Mouse (Mus musculus) urinary bladder, postnatal 10 days (tissue): ENCODE data around the gene Aacs.
A peak's percentile ranks its signal among the peaks of the same experiment; 100 is the strongest.
"Not testable (repeated sequence)": the region's sequence is repeated elsewhere in the genome, so short reads cannot be mapped to it uniquely, and the experiment has no call there.

Source experiments
- DNase-seq: peaks from one replicate; pipeline ENCODE4 v3.0.0; 2022; ENCODE audit warnings: low spot score

Aacs gene

DNA sequence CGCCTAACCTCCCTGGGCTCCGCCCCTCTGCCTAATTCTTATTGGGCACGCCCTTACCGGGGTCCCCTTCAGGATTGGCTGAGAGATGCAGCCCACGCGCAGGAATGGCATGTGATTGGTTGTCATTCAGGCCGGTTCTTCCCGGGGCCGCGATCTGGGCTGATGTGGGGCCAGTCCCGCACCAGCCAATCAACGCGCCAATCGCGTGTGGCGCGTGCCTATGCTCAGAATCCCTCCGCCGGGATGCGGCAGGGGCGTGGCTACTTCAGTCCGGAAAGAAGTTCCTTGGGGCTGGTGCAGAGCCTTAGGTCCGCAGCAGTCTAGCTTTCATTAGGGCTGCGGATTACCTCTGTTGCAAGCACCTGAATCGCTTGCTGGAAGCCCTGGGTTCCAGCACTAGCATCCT, 9.9 kb upstream of the Aacs start:
- DNase-seq, result peak; percentile 85

DNA sequence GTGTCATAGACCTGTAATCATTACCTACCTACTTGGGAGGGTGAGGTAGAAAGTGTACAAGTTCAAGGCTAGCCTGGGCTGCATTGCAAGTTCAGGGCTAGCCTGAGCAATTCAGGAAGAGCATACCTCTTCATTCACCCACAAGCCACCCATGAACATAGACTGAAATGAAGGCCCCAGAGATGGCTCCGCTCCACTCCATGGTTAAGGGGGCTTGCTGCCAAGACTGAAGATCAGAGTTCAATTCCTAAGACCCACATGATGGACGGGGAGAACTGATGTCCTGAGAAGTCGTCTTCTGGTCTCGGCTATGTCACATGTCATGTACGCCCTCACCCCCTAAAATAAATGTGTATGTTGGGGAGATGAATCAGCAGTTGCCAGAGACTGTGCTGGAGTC, 9.1 kb upstream of the Aacs start:
- no peak for DNase-seq

DNA sequence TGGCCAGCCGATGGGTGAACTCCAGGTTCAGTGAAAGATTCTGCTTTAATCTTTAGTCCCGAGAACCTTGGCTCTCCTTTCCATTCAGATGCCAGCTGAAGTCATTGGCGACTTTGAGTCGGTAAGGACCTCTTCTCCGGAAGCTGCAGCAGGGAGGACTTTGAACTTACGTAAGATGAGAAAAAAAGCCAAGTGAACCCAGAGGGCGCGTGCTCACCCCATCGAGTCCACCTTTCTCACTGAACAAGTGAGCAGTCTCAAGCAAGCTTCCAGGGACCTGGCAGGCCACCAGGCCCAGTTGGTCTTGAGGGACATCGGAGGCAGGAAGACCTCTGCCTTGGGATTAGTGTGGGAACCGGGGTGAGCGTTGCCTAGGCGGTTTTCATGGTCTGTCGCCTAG, 8.4 kb upstream of the Aacs start:
- no peak for DNase-seq

DNA sequence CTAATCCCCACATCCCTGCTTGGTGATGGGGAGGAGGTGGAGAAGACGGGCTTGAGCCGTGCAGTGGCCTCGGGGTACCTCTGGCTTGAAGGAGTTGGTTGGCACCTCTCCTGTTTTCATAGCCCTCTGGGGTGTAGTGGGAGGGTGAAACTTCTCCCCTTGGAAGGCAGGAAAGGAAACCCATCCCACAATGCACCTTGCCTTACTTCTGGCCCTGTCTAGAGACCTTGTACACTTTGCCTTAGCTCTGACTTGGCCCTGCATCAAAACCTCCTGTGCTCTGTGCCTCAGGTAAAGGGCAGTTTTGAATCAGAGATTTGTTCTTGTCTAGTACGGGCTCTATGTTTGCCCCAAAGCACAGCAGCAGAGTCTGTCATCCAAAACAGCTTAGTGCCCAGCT, 4.9 kb upstream of the Aacs start:
- DNase-seq, result no peak

DNA sequence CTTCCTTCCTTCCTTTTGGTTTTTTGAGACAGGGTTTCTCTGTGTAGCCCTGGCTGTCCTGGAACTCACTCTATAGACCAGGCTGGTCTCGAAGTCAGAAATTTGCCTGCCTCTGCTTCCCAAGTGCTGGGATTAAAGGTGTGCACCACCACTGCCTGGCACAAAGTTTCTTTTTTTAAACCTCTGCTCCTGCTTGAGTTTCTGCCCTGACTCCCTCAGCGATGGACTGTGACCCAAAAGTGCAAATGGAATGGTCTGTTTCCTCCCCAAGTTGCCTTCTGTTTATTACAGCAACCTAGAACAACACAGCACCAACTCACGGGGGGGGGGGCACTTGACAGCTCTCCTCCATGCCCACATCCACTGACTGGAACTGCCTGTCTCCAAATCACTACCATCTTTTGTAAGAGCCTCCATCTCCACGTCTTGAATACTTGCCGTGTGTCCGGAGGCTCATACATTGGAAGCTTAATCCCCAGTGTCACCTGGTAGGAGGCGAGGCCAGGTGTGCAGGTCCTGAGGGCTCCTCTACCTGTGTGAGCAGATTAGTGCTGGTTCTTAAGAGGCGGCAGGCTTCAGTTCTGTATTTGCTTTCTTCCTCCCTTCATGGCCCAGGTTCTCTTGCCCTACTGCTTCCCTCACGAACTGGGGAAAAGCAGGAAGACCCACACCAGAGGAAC, 2.7 kb upstream of the Aacs start:
- DNase-seq, result no peak

DNA sequence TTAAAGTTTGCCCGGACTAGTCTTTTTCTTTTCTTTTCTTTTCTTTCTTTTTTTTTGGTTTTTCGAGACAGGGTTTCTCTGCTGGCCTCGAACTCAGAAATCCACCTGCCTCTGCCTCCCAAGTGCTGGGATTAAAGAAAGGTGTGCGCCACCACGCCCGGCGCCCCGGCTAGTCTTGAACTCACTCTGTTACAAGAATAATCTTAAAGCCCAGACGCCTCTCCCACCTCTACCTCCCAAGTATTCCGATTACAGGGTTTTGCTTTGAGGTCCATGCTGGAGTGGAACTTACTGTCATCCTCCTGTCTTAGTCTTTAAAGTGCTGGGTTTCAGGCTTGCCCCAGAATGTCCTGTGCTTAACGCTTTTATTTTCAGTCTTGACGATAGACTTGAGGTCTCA, 584 bp upstream of the Aacs start:
- DNase-seq, result no peak

DNA sequence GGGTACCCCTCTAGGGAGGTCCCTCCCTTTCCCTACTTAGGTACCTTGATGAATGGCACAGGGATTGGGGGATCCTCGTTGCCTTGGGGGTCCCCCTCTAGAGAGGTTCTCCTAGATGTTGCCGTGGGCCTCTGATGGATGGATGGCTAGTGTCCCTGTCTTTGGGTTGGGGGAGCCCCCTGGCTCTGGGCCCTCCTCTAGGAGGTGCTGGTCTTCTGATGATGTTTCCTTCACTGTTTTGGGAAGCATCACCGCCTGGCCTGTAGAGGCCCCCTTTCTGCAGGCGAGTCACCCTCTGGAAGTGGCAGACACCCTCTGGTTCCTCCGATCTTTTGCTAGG, 642 bp downstream of the Aacs start:
- no peak for DNase-seq

DNA sequence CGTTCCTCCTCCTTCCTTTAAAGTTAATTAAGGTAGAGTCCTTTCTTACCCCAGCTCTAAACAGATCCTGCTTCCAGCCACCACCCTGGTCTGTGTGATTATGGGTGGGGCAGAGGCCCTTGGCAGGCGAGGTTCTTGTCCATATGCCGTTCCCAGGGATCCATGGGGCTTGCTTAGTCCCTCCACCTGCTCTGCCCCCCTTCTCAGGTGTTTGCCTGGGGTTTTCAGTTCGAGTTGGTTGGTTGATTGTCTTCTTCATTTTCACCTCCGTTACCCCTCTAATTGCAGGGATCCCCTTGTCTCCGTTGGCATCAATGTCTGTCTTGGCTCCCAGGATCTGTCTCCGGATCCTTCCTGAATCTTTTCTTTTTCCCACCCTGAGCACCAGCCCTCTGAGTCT, 1.2 kb downstream of the Aacs start:
- no peak for DNase-seq

DNA sequence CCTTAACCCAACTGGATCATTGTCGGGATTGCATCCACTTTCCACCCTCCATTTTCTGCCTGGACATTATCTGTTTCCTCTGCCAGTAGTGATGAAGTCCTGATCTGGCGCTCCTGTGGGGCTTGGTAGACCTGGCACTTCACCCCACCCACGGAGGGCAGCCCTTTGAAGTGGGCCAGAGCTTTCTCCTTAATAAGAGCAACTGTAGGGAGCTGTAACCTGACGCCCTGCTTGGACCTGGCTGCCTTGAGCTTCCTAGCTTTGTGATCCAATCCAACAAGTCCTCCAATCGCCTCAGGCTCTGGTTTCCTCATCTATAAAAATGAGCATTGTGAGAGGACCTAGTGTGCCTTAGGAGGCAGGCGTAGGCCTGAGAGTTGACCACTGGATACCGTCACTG, 1.9 kb downstream of the Aacs start:
- no peak for DNase-seq

DNA sequence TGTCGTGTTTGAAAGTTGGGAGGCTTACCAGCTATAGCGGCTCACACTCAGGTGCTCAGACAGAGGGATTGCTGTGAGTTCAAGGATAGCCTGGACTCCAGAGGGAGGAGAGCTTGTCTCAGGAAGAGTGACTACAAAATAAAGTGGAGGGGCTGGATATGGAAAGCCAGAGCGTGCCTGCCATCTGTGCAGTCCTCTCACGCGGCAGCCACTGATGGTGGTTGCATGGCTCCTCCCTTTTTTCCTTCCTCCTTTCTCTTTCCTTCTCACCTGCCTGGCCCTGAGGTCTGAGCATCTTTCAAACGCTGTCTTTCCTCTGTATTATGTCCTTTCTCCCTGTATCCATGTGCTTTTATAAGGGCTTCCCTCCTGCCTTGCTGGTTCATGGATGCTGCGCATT, 2.4 kb downstream of the Aacs start:
- DNase-seq, result no peak

DNA sequence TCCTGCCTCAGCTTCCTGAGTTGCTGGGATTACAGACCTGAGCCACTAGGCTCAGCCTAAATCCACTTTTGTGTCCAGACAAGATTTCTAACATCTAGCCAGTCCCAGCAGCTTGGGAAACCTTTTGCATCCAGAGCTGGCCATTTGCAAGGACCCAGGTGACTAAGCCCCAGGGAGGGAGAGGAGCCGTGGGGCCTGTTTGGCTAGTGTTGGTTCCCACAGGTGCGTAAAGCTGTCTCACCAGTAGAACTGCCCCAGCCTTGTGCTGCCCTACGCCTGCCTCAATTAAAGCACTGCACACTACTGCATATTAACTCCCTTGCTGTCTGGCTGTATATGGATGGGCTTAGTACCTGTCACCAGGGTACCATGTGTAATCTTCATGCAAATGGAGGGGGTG, 3.8 kb downstream of the Aacs start:
- no peak for DNase-seq

DNA sequence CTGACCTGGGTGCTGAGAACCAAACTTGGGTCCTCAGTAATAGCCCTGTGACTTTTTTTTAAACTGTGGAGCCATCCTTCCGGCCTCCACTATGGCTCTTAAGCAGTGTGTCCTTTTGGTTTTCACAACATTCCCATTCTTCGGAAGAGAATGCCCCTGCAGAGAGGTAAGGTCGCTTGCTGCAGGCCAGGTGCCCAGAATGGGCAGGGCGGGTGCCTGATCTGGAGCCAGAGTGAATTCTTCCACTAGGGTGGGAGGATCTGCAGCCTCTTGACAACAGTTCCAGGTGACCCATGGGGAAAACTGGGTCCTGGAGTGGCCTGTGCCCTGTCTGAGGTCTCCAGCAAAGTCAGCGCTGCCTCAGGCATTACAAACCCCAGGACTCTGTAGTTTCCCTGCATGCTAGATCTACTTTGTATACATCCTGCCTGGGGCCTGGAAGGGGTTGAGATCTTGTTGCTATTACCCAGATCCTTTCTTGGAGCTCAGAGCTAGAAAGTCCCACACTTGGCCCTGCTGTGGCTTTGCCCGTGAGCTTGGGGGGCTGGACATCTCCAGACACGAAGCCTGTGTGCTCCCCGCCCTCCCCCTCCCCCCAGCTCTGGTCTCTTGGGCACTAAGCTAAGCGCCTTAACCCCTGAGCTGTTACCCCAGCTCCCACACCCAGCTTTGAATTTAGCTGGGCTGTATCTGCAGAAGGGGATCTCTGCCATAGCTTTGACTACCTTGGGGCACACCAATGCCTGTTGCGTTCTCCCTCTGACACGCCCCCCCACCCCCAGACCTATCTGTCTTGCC, 5.0 kb downstream of the Aacs start:
- no peak for DNase-seq

DNA sequence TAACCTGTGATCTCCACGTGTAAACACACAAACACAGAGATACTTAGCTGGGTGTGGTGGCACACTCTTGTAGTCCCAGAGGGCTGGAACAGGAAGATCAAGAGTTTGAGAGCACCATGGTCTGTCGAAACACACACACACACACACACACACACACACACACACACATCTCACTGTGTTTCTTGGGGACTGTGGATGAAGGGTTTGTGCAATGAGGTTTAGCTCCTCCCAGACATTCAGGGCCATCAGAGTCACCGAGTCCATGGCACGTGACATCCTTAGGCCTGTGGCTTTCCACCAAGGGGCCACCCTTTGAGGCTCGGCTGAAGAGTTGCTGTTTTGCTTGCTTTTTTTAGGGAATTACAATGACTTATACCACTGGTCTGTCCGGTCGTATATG, 6.9 kb downstream of the Aacs start:
- no peak for DNase-seq

DNA sequence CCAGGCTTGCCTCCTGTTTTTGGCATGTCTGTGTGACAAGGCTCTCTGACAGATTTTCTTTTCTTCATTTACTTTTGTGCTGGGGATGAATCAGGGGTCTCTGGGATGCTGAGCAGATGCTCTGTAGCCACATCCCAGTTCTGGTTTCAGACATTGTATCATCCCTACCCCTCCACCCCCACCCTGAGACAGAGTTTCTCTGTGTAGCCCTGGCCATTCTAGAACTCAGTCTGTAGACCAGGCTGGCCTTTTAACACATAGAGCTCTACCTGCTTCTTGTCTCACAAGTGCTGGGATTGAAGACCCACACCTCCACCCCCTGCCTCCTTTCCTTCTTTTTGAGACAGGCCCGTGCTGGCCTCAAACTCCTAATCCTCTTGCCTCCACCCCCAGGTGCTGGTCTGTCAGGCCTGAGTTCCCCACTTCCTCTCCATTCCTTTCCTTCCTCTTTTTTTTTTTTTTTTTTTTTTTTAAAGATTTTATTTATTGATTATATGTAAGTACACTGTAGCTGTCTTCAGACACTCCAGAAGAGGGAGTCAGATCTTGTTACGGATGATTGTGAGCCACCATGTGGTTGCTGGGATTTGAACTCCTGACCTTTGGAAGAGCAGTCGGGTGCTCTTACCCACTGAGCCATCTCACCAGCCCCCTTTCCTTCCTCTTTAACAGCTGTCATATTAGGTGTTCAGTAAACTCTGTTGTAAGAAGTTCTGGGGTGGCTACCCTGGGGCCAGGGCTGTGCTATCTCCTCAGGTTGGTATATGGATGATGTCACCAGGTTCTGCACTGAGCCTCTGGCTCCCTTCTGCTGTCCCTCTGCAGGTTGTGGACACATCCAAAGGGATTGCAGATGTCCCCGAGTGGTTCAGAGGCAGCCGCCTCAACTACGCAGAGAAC, 8.3 kb downstream of the Aacs start:
- no peak for DNase-seq

DNA sequence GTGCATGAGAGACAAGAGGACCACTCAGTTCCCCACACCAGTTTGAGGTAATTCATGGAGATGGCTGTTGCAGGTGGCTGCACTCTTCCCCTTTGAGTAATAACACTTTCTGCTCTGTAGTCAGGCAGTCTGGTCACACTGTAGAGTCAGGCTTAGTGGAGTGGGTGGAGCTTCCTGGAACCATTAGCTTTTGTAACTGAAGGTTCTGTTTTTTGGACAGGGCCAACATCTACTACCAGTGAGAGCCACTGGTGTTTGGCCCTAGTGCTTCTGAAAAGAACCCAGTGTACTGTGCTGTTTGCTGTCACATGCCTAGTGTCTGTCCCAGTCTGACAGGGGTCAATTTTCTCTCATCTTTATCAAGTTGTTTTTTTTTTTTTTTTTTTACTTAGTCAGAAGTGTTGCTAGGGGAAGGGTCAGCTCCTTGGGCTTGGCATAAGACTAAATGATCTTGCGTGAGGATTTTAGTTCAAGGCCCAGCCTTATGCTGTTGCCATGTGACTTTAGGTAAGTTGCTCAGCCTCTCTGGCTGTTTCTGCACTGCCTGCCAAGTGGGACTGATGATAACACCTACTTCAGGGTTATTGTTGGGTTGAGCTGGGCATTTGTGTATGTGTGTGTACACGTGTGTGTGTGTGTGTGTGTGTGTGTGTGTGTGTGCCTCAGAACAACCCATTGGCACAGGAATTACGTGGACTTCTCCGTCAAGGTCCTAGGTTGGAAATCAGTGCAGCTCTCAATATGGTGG, 9.6 kb downstream of the Aacs start:
- DNase-seq, result no peak

DNA sequence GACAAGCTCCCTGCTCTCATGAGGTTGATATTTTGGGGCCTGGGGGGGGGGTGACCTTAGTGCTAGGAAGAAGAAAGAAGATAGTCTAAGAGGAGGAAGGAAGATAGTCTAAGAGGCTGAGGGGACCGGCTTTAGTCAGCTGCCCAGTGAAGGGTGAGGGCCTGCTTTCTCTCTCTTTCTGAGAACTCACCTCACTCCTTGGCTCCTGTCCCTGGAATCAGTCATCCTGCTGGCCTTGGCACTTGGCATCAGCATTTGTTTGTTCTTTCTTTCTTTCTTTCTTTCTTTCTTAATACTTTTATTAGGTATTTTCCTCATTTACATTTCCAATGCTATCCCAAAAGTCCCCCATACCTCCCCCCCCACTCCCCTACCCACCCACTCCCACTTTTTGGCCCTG, 10.5 kb downstream of the Aacs start:
- no peak for DNase-seq

DNA sequence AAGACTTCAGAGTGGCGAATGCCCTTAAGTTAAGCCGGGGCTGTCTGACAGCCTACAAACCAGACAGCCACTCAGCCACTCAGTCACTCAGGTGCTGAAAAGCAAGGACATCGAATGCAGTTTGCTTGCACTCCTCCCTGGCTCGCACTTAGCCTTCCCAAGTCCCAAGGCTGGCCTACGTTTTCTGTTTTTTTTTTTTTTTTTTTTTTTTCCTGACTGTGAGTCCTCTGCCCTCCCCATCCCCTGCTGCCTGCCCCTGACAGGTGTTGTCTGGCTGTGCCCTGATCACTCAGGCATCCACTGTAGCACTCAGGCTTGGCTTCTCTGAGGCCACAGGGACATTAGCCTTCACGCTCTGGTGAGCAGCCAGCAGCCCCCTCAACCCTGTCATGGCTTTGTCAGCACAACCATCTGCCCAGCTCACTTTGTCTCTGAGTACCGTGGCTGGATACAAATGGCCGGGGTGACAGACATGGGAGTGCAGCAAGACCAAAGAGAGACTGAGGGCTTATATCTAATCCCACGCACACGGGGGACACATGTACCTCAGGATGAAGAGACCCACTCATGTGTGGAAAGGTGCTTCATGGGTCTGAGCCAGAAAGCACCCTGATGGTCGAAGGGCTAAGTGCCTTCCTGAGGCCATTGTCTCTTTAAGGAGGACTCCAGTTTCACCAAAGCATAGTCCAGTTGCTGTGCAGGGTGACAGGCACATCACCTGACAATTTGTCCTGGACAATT, 11.9 kb downstream of the Aacs start:
- no peak for DNase-seq

DNA sequence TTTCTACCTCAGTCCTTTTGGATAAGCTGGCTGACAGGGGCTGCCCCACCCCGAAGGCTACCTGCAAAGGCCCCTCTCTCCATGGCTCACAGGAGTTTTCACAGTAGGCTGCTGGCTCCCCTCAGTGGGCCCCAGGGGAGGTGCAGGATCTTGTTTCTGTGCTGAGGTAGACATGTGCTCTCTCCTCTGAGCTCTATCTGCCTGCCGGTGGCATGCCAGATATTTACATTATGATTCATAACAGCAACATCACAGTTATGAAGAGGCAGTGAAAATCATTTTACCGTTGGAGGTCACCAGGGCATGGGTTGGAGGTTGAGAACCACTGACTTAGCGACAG, 12.5 kb downstream of the Aacs start:
- no peak for DNase-seq

DNA sequence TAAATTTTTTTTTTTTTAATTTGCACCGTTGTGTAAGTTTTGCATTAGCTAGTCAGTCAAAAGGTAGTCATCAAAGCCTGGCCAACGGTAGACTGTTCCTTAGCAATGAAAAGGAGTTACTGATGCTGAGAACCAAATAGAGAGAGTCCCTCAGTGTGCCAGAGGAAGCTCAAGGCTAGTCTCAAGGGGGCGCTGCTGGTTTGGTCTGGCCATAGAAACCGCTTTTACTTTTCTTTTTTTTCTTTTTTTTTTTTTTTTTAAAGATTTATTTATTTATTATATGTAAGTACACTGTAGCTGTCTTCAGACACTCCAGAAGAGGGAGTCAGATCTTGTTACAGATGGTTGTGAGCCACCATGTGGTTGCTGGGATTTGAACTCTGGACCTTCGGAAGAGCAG, 13.3 kb downstream of the Aacs start:
- not testable (repeated sequence) for DNase-seq

DNA sequence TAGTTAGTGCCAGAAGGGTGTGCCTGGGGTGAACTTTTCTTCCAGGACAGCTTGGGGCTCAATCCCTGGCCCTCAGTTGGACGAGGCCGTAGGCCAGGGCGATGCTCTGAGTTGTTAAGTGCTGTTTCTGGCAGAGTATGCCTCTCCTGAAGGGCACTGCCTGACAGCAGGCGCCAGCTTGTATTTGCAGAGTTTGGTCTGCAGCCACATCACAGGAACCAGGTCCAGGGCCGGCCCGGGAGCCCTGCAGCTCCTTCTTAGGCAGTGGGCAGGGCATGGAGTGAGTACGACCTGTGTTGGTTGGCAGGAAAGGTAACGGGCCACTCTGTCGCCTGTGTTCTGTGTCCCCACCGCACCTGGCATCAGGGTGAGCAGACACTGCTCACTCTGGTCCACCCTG, 15.5 kb downstream of the Aacs start:
- no peak for DNase-seq

DNA sequence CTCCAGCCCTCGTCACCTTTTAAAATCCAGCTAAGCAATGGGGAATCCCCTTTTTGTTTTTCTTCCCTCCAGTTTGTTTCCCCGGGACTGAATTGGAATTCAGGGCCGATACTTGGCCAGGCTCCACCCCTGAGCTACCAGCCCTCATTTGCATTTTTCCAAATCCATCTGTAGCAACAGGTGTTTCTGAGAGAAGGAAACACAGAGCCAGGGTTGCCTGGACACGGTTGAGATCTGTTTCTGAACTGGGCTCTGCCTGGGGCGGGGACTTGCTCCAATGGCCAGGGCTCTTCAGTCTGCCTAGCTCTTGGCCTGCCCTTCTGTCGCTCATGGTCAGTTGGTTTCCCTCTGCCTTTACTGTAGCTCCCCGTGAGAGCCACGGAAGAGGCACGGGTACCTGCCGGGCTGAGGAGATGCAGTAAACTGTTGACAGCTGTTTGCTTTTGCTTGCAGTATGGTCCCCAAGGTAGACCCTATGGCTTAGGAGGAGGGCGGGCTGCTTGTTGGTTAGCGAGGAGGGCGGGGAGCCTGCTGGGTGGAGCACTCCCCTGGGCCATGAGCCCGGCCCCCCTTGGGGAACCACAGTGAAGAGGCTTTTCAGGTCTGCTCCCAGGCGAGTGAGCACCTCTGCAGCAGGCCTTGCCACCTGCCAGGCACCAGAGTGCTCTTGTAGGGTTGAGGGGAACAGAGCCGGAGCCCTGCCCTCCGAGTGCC, 16.9 kb downstream of the Aacs start:
- DNase-seq, result no peak
